Mouse (Mus musculus) activated CD4-positive, CD25-positive, alpha-beta regulatory T cell, adult 4 months (primary cell): ENCODE measurements around the gene Pcsk6. TPM values are rescaled to one million over a fixed set of nuclear protein-coding genes. Genes with fewer than 3 reads are reported as not detected.
"Not testable (repeated sequence)": the region's sequence is repeated elsewhere in the genome, so short reads cannot be mapped to it uniquely, and the experiment has no call there.

Source experiments
- ATAC-seq: one replicate; pipeline ENCODE4 v1.8.0; 2017
- polyA plus RNA-seq, 2 experiments: library from polyadenylated mRNA; unstranded; fragments of 100-300 nt; shearing (Covaris generic); gene quantifications; one replicate each; pipeline ENCODE4 v1.2.1; 2017

Pcsk6 gene
- polyA plus RNA-seq, 2 experiments from 2014 or later = not detected

DNA sequence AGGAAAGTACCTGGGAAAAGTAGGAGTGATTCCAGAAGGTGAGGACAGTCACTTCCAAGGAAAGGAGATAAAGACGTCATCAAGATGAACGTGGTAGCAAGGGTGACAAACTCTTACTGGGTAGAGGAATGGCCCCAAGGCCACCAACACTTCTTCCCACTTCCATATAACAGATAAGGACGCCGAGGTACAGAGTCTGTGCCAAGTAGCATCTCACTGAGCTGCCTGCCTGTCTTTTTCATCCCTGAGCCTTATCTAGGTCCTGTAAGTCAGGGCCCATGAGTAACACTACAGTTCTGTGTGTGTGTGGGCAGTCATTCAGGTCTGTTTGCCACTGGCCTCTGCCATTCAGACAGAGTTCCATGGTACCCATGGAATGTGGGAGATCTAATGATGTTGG lies 23.4 kb downstream of the Pcsk6 start:
- ATAC-seq = no peak

DNA sequence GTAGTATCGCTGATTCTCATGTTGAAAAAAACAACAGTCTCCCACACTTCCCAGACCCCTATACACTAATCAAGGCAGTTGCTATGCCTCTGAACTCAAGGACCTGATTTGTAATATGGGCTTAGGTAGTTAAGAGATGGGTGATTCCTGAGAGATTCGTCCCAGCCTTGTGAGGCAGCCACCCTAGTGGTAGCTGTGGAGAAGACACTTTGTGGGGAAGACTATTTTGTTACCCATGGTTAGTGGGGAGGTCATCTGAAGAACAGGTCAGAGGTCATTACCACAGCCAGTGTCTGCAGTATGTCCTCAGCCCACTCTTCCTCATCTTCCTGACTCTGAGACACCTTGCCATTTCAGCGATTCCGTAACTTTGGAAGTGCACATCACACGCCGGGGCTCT lies 24.3 kb downstream of the Pcsk6 start:
- no peak for ATAC-seq

DNA sequence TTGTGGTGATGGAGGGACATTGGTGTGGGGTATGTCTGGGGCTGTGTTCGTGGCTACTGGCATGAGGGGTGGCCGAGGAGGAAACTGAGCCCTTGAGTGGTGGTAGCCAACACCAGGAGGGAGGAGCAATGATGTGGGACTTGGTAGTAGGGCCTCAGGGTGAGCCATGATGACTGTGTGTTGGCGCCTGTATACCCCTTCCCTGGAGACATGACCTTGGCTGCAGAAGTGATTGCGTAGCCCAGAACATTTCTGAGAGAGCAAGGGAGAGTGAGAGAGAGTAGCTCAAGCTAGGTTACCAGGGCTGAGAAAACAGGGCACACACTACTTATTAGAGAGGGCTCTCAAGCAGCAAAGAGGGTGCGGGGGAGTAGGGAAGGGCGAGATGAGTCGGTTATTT lies 30.3 kb downstream of the Pcsk6 start:
- no peak for ATAC-seq

DNA sequence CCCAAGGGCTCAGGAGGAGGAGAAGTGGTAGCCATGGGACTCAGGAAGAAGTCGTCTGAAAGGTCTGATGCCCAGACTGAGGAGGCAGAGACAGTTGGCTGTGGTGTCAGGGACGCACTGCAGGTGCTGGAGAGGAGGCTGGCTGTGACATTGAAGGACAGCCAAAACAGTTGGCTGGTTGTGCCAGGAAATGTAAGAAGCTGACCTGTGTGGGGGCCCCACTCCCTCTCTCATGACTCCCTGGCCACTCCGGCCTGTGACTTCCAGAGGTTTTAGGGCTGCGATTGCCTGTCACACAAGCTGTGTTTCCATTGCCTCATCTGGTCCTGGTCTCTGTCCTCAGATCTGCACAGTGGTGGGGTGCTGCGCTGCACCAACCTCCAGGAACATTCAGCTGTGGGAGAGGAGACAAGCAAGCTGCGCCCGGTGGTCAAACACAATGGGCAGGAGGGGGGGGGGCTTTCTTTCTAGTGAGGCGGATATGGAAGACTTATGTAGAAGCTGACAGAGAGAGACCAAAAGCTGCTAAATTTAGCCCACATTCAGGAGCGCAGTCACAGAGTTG lies 30.8 kb downstream of the Pcsk6 start:
- ATAC-seq = no peak

DNA sequence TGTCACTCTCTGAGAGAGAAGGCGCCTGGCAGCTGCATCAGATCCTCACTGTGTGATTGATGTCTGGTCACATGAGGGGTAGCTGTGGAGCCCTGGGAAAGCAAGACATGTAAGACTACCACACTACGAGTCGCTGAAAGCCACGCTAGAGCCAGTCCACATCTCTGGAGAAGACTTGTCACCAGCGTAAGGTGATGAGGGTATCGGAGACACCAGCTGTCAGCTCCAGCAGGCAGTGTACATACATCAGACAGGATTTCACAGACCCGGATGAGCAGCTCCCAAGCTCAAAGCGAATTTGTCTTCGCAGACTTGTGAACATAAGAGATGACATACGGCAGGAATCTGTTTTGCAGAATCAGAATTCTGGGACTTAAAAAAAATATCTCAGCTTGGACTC lies 32.0 kb downstream of the Pcsk6 start:
- no peak for ATAC-seq

DNA sequence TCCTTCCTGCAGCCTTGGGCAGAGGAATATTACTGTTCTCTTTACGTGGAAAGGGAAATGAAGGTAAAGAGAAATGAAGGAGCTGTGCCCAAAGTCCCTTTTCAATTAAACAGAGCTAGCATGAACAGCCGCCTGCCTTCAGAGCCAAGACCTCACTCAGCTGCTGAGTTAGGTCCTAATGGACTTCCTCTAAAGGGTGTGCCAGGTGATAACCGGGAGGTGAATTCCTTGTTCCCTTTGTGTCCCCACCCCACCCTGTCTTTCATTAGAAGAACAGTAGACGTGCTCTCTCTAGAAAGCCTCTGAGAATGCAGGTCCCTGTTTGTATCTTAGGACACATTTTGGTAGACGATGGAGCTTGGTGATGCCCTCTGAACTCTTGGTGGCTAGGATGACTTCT lies 33.7 kb downstream of the Pcsk6 start:
- no peak for ATAC-seq

DNA sequence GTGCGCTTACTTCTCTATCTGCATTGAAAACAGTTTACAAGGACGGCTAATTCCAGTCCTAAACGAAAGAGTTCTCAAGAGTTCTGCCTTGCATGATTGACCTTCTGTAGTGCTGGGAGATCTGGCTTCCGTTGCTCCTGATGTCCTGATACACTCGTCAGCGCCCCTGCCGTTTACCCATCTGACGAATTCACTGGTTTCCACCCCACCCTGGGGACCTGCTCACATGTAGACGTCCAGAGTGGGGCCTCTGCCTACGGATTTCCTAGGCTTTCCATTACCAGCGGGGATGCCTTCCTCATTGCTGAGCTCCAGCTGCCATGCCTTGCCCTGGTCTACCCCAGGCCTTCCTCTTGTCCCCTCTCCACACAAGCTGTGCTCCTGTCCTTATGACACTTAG lies 39.7 kb downstream of the Pcsk6 start:
- no peak for ATAC-seq

DNA sequence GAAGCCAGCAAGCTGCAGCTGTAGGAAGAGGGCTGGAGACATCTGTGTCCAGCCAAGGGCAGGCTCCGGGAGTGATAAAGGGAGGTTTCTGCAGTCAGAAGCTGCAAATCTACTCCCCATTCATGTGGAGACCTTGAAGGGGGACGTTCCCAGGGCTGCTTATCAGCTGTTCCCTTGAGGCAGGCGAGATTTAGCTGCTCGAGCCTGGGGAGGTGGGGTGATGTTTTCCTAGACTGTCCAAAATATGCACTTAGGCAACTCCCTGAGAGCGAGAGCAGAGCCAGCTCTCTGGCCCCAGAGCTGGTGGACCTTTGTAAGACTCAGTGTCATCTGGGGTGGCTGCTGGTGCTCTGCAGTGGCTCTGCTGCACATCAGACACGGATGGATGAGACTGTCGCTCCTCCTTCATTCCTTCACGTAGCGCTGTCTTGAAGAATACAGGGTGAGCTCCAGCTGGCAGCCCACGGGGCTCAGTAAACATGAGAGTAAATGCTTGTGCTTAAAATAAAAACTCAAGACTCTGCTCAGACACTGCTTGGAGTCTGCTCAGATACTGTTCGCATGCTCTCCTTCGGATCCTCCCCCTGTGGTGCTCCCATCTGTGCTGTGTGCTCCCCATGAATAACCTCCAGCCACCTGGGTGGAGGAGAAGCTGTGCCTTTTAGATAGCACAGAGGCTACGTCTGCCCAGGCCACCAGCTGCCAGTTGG lies 41.1 kb downstream of the Pcsk6 start:
- ATAC-seq = no peak

DNA sequence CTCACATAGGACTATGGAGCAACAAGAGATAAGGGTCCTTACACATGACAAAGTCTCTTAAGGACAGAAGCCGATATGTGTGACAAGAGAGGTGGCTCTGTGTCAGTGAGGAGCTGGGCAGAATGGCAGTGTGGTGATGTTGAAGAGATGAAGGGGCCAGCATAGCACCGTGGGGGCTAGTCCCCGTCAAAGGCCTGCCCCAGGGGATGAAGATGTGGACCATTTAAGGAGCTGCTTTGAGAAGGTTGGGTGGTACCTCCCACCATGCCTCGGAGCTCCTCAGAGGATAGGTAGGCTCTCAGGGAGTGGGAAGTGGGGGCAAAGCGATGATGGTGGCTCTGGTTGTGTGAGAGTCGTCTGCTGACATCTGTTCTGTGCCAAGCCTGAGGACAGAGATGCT lies 41.9 kb downstream of the Pcsk6 start:
- no peak for ATAC-seq

DNA sequence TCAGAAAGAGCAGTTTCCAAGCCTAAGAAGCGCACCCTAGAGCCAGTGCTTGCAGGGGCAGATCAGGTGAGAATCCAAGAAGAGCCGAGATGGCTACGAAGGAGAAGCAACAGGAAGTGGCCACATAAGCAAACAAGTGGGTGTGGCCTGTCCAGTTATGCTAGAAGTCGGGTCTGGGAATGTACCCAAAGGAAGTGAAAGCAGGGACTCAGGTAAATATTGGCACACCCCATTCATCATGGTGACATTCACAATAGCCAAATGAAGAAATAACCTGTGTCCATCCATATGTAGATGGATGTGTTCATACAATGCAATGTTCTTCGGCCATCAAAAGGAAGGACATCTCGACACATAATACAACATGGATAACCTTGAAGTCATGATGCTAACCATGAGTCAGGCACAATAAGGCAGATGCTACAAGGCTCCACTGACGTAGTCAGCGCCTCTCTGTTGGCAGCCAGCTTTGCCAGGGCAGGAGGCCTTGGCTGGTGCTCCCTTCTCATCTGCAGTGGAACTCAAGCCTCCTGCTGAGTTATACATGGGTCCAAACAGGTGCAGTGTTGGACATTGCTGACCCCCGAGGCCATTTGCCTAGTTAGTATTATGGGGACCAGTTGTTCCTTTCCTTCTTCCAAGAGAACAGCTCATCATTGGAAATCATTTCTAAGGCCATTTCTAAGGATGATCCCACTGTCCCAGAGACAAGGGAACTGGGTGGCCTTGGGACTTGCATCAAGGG lies 45.2 kb downstream of the Pcsk6 start:
- no peak for ATAC-seq

DNA sequence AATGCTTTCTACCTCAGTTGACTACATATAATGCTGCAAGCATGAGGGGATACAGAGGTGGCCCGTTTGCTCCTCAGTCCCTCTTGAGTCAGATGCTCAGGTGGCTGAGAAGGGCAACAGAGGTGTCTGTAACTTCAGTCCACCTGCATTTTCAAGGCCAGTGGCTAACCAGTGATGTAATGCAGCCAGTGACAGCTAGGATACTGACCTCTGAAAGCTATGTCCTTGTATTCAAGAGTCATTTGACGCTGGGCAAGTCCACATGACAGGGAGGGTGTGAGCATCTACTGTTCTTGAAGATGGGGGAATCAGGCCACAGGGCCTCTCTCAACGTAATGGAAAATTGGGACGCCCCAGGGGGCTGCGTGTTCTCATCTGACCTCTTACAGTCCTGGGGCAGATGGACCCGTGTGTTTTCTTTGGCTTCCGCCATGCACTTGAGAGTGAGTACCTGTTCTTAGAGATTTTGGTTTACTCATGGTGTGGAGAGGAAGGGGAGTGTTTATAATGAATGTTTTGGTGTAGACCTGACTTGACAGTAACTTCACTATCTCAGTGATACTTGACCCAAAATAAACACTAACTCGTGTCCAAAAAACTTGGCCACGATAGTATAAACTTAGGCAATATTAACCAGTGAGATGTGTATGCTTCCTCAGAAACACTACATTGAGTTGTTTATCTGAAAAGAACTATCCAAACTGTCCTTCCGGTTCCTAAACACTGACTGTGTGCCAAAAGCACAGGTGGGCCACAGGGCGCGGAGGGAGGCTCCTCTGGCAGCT lies 48.0 kb downstream of the Pcsk6 start:
- ATAC-seq = no peak

DNA sequence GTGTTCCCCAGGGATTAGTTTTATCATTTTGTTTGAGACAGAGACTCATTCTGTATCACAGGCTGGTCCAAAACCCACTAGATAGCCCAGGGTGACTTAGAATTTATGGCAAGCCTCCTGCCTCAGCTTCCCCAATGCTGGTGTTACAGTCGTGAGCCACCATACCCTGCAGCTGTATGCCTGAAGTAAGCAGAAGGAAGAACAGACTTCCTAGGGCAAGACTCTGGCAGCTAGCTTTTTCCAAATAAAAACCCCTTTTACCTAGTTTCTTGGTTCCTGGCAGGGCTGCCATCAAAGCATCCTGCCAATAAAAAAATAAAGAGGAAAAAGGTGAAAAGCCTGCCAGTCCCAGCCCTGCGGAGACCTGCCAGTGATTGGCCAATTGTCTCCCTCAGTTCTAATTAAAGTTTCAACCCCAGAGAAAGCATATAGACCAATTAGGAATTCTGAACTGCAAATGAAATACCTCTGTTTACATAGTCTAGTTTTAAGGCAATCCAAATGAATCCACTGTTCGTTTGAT lies 51.6 kb downstream of the Pcsk6 start:
- ATAC-seq = no peak

DNA sequence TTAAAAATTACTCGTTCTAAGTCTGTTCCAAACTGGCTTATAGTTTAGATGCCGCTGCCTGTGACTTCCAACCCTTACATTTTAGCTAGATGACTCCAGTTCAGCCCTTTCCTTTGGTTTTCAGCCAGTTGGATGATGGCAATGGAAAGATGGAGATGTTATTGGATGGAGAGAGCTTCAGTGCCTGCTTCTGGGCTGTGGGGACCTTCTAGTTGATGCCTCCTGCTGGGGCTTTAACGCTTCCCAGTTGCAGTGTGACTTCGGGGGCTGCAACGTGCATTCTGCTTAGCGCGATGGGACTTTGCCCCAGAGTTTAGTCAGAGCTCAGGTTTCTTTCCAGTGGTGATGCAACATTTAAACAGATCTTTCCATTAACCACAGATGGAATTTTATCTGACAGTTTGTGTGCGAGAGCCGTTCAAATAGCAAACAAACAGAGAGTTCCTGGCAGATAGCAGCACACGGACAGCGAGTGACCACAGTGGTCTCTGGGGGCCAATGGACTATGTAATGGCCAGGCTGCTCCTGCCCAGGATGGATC lies 53.3 kb downstream of the Pcsk6 start:
- ATAC-seq = no peak

DNA sequence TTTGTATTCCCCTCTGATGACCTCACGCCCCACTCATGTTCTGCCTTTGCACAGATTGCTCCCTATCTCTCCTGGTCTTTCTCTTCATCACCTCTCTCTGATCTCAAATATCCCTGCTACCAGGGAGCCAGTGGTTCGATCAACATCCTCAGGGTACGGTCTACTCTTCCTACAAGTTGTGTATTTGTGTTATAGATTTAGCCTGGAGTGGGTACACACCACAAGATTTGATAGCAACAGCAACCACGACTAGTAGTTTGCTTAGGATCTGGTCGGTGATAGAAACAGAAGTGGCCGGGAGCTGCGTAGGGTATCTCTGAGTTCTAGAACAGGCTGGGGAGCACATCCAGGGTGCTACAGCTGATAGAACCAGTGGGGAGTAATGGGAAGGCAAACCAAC lies 54.3 kb downstream of the Pcsk6 start:
- no peak for ATAC-seq

DNA sequence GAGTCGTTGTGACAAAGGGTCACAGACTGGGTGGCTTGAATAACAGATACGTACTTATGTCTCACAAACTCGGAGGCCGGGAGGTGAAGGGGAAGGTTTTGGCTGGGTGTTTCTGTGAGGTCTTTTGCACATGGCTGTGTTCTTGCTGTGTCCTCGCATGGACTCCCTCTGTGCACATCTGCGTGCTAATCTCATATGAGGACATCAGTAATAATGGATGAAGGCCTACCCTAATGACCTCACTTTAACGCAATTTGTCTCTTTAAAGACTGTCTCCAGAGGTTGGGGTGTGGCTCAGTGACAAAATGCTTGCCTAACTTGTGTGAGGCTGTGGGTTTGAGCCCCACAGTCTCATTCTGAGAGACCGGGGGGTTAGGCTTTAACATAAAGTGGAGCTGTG lies 55.0 kb downstream of the Pcsk6 start:
- no peak for ATAC-seq

DNA sequence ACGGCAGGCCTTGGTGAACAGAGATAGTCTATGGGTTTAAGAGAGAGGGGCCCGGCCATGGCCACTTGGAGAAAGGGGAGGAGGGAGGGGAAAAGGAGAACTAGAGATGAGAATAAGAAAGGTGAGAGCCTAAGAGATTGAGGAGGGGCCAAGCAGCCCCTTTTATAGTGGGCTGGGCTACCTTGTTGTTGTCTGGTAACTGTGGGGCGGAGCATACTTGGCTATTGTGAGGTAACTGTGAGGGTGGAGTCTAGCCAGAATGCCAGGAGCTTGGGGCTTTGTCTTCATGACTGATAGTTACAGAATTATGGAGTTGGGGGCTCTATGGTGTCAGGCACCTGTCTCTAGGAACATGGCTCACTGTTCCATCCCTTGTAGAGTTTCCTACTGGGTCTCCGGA lies 56.9 kb downstream of the Pcsk6 start:
- ATAC-seq = no peak

DNA sequence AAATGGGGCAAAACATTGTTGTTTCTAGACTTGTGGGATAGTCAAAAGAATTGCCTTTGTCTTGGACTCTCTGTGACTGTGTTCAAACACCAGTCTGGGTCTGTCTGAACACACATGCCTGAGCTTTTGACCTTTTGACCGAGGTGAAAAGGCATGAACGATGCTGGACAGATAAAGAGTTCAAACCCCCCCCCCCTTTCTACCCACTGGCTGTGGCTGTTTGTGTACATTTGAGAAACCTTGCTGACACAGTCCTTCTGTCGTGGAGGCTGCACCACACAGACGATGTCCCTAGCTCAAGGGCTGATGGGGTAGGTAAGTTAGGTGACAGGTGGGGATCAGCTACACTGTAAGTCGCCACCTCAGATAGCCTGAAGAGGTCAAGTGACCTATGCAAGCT lies 67.9 kb downstream of the Pcsk6 start:
- ATAC-seq = no peak

DNA sequence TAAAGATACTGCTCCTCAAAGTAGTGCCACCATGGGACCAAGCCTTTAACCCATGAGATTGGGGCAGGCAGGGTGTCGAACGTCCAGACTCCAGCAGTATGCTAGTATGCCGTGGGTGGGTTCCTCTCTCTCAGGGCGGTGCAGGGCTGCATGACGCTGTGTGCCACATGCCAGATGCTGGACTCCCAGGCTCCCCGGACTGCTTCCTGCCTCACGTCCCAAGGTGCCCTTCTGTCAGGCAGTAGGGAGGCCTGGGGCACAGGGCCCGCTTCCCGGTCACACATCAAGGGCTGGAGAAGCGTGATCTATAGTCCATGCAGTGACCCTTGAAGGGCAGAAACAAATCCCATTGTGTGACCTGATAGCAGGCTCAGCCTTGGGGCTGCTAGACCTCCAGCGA lies 68.9 kb downstream of the Pcsk6 start:
- no peak for ATAC-seq

DNA sequence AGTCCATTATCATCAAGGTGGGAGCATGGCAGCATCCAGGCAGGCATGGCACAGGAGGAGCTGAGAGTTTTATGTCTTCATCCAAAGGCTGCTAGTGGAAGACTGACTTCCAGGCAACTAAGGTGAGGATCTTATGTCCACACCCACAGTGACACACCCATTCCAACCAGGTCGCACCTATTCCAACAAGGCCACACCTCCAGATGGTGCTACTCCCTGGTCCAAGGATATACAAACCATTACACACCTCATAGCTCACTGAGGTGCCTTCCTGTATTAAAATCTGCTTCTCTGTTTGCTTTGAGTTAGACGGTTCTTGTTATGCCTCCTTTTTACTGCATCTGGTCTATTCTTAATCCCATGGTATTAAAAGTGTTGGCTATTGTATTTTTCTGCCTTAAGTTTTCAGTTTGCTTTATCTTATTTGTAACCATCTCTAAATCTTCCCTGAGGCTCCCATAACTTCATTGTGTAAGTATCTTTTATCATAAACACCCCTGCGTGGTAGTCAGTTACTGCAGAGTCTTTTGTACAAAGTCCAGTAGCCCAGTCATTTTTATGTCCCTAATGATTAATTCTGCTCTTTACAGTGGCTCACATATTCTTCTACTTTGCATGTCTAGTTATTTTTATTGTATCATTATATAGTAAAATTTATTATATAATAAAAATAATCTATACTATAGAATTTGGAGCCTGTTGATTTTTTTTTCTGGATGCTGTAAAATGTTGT lies 72.9 kb downstream of the Pcsk6 start:
- ATAC-seq = not testable (repeated sequence)

DNA sequence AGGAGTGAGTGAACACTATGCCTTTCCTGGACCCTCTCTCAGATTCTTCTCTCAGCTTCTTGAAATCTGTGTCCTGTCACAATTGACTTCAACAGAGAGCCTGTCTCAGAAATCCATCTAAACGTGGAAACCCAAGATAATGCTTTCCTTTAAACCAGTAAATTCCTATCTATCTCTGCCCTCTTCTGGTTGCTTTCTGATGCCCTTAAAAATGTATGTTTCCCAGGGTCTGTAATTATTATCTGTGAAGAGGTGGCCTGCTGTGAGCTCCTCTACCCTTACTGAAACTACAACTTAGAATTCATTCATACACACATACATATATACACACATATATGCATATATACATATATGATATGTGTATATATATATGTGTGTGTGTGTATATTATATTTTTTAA lies 73.7 kb downstream of the Pcsk6 start:
- ATAC-seq = no peak

DNA sequence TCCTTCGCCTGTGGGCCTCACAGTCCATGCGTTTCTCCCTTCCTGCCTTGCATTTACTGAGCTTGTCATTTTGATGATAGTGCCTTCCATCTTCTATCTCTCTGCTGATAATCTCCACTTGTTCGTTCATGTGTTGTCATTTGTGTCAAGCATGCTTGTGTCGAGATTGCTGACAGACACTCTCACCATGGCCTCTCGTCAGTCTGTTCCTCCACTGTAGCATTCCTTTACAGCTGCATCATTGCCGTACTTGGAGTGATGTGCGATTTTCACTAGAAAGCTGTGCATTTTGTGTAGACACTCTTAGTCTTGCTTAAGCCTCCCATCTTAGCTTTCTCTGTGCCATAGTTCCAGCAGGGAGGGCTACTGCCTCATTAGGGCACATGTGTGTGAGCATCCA lies 79.5 kb downstream of the Pcsk6 start:
- no peak for ATAC-seq

DNA sequence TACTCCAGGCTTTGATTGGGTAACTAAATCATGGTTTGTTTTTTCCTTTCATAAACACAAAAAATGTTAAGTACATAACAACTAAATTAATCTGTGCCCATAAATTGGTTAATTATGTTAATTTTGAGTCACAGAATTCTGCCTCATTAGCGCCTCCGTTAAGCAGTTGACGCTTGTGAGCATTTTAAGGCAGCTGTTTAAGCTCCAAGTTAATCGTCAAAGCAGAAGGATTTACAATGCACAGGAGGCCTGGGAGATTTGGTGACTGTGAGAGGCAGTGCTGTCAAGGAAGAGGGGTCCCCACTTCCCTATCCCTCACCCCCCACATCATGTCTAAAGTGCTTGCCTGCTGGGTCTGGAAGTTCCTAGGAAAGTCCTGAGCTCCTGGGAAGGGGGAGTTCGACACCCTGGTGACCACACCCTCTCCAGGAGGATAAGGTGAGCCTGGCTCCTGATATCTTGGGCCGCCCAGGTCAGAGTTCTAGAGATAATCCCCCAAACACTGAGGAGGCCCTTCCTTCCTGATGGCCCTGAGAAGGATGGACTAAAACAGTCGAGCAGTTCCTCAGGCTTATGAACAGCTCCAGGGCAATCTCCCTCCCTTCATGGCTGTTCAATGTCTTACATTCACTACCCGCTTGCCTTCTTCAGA lies 83.9 kb downstream of the Pcsk6 start:
- ATAC-seq = no peak
